ENCODE assay signal across 14 mouse cellular contexts in the genomic region with DNA sequence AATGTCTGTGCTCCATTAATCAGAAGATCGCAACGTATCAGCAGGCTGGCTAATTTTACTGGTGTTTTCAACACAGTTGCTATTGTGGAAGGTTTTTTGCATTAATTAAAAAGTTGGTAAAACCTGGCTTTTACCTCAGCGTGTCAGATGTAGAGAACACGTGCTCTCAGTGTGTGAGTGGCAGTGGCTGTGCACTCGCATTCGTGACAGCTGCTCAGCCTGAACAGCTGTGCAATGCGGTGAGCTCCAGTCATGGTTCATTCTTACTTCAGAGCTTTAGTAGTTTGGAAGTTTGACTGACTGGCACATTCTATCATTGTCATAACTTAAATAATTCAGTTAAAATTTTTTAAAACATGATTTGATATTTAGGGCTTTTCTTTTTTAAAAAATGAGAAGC. TPM values are rescaled to one million over a fixed set of nuclear protein-coding genes. Genes with fewer than 3 reads are reported as not detected.
DNase-seq lines count a peak whose midpoint lies in the region; ATAC-seq and TF ChIP-seq lines count a peak whose summit lies in the region.
"Not testable (repeated sequence)": the region's sequence is repeated elsewhere in the genome, so short reads cannot be mapped to it uniquely, and the experiment has no call there.
"Had no signal": no experiment of that assay in that cellular context is flagged by ENCODE, and none has a peak within 500 bp of the region (broad histone marks: within the 10 kb centered on the region; RNA-seq: fewer than 3 reads in every experiment).

No protein-coding gene starts in this region.

- not testable (repeated sequence) for H3K4me3 ChIP-seq in CH12.LX (replicated peaks in 1 of 3; ENCODE audit: low read depth in 2 of 3, low read length in 2 of 3, poor library complexity in 1 of 3); forebrain, embryonic 13.5 days; limb, embryonic 13.5 days; limb, embryonic 14.5 days (replicated peaks; ENCODE audit: low read length); myocyte

- not testable (repeated sequence) for TF ChIP-seq RAD21 in CH12.LX (IDR thresholded peaks at IDR 0.05; ENCODE audit: low read depth, low read length)

- dilution Hi-C loops in CH12.LX (cut with MboI; ENCODE audit: extremely low pct_ligation_motif_present, extremely low pct_unique_long_range_greater_than_20kb, low sequenced_read_pairs): not testable (repeated sequence)

- 88% methylated on average over 7 of the region's 7 CpGs for WGBS in forebrain, embryonic 13.5 days
- WGBS in limb, embryonic 13.5 days: 82% methylated on average over 7 of the region's 7 CpGs
- 77% methylated on average over 7 of the region's 7 CpGs for WGBS in limb, embryonic 14.5 days

- H3K9me3 ChIP-seq in CH12.LX (replicated peaks; ENCODE audit: low read length); forebrain, embryonic 13.5 days (replicated peaks); limb, embryonic 13.5 days; limb, embryonic 14.5 days (ENCODE audit: control insufficient read depth, low read length): not testable (repeated sequence)

- H3K9ac ChIP-seq in CH12.LX (ENCODE audit: insufficient read depth, low read depth); forebrain, embryonic 13.5 days; limb, embryonic 13.5 days; limb, embryonic 14.5 days (ENCODE audit: low read depth, low read length, severe bottlenecking): not testable (repeated sequence)

- in situ Hi-C loops in CH12.LX (cut with MboI; ENCODE audit: low pct_ligation_motif_present, low pct_unique_long_range_greater_than_20kb, low sequenced_read_pairs): not testable (repeated sequence)

- H3K27ac ChIP-seq in CH12.LX (ENCODE audit: insufficient read depth, low read depth): peak overlapping the region; percentile 57; the same call in 1 of the 2 replicates
- not testable (repeated sequence) for H3K27ac ChIP-seq in forebrain, embryonic 13.5 days; limb, embryonic 13.5 days; limb, embryonic 14.5 days (replicated peaks; ENCODE audit: low read depth, low read length)

- H3K4me2 ChIP-seq in CH12.LX (ENCODE audit: insufficient read depth, low read depth, poor library complexity, severe bottlenecking): peak overlapping the region; percentile 21; the same call in 1 of the 2 replicates
- H3K4me2 ChIP-seq in forebrain, embryonic 13.5 days; limb, embryonic 13.5 days (replicated peaks); limb, embryonic 14.5 days (replicated peaks; ENCODE audit: low read depth, low read length, severe bottlenecking); myocyte (ENCODE audit: low read depth): not testable (repeated sequence)

- H3K4me1 ChIP-seq in CH12.LX (ENCODE audit: control insufficient read depth in 1 of 2, insufficient read depth in 2 of 2): peaks cover 2 to 38% of the 10 kb centered on the region in 2 experiments; a peak in 3 of 4 replicates
- H3K4me1 ChIP-seq in forebrain, embryonic 13.5 days; limb, embryonic 13.5 days; limb, embryonic 14.5 days (ENCODE audit: control insufficient read depth, insufficient read depth, low read length): not testable (repeated sequence)

- DNase-seq in CH12.LX (ENCODE audit: extremely low read depth); limb, embryonic 14.5 days (ENCODE audit: low spot score): not testable (repeated sequence)

- TF ChIP-seq POLR2A in CH12.LX (IDR thresholded peaks at IDR 0.05; ENCODE audit: low read depth, low read length); limb, embryonic 14.5 days (IDR thresholded peaks at IDR 0.05; ENCODE audit: borderline replicate concordance, extremely low read depth, insufficient read depth, insufficient read length); myocyte (IDR thresholded peaks at IDR 0.05; ENCODE audit: insufficient read length, low read depth): not testable (repeated sequence)

- not testable (repeated sequence) for H3K27me3 ChIP-seq in CH12.LX (replicated peaks); forebrain, embryonic 13.5 days; limb, embryonic 13.5 days; limb, embryonic 14.5 days (ENCODE audit: control insufficient read depth, insufficient read depth, low read length); myocyte (ENCODE audit: control insufficient read depth, insufficient read depth, insufficient read length)

- H3ac ChIP-seq in myocyte (ENCODE audit: control insufficient read depth, insufficient read length): not testable (repeated sequence)

- 0 out of 2 replicates have a peak, but pooled peaks have one; percentile 16 for ATAC-seq in forebrain, embryonic 13.5 days
- peak; percentile 75; the same call in 1 of the 2 replicates for ATAC-seq in limb, embryonic 13.5 days (ENCODE audit: low FRiP score, low read depth)
- peak; percentile 80; the same call in 1 of the 2 replicates for ATAC-seq in limb, embryonic 14.5 days (ENCODE audit: low FRiP score, low read depth)

- not testable (repeated sequence) for TF ChIP-seq CTCF in CH12.LX (conservative IDR thresholded peaks at IDR 0.05 in 1 of 2, IDR thresholded peaks at IDR 0.05 in 1 of 2; ENCODE audit: low read depth in 2 of 2, low read length in 2 of 2)

- TF ChIP-seq EP300 in CH12.LX (IDR thresholded peaks at IDR 0.05; ENCODE audit: low read length): peak; percentile 37; the same call in 1 of the 2 replicates

- H3K36me3 ChIP-seq in CH12.LX (replicated peaks in 1 of 2; ENCODE audit: control insufficient read depth in 1 of 2, insufficient read depth in 1 of 2, low read length in 1 of 2) (peaks cover 24 to 52% of the 10 kb centered on the region in 2 experiments), myocyte (ENCODE audit: control insufficient read depth, insufficient read depth) (peaks cover 55% of the 10 kb centered on the region)
- peaks cover 33% of the 10 kb centered on the region for H3K36me3 ChIP-seq in forebrain, embryonic 13.5 days (ENCODE audit: poor library complexity, severe bottlenecking)
- H3K36me3 ChIP-seq in limb, embryonic 13.5 days: peaks cover 38% of the 10 kb centered on the region
- peaks cover 32% of the 10 kb centered on the region for H3K36me3 ChIP-seq in limb, embryonic 14.5 days (ENCODE audit: control insufficient read depth, insufficient read depth, low read length)

- not testable (repeated sequence) for H3K79me2 ChIP-seq in CH12.LX (replicated peaks; ENCODE audit: control insufficient read depth, extremely low read depth, insufficient read depth, poor library complexity, severe bottlenecking); myocyte (ENCODE audit: control insufficient read depth, insufficient read depth)

TF ChIP-seq in CH12.LX, 34 proteins besides CTCF, POLR2A, EP300 and RAD21:
- peak; percentile 76 for TF ChIP-seq ETS1 (conservative IDR thresholded peaks at IDR 0.05; ENCODE audit: low read depth, low read length)
- peak; percentile 76 for TF ChIP-seq MAX (IDR thresholded peaks at IDR 0.05; ENCODE audit: low read length)
- peak; percentile 89 for TF ChIP-seq BHLHE40 (IDR thresholded peaks at IDR 0.05; ENCODE audit: low read depth, low read length)
- TF ChIP-seq SIN3A (IDR thresholded peaks at IDR 0.05; ENCODE audit: low read length): peak; percentile 54; the same call in 1 of the 2 replicates
- TF ChIP-seq MEF2A (IDR thresholded peaks at IDR 0.05; ENCODE audit: borderline replicate concordance, low read depth, low read length): 0 out of 2 replicates have a peak, but pooled peaks have one; percentile 28
- peak; percentile 56; the same call in 1 of the 2 replicates for TF ChIP-seq TCF12 (IDR thresholded peaks at IDR 0.05; ENCODE audit: low read depth, low read length)
TF ChIP-seq in CH12.LX: peak in this region for 6; not testable (repeated sequence) for 28.

TF ChIP-seq in myocyte, 11 proteins besides CTCF, POLR2A, EP300 and RAD21:
- peak in 2 of 3 experiments; percentile 35 to 47 for TF ChIP-seq MYOD1 (IDR thresholded peaks at IDR 0.05; ENCODE audit: control insufficient read depth in 1 of 3, insufficient read length in 2 of 3, low read depth in 2 of 3)
- peak in 2 of 3 experiments; percentile 37 to 41 for TF ChIP-seq MYOG (IDR thresholded peaks at IDR 0.05; ENCODE audit: control insufficient read depth in 1 of 3, insufficient read depth in 1 of 3, insufficient read length in 2 of 3, low read depth in 2 of 3)

RNA-seq across cellular contexts. Expression of a gene that starts 16.2 kb away (rescaled TPM):
- total RNA-seq in CH12.LX (2012; rRNA removed) (63.6 and 76.6 TPM in 2 replicates), CH12.LX (2014; rRNA removed) (254 and 283 TPM in 2 replicates)
- polyA plus RNA-seq in CH12.LX (2012; ENCODE audit: insufficient read length, low read depth) (134 and 157 TPM in 2 replicates), myocyte (2012; fragmentation: generic; extraction: Trizol) (35.6 TPM)
- 21.8 and 22.2 TPM in 2 replicates for polyA plus RNA-seq in forebrain, embryonic 13.5 days (2015; fragmentation: Nextera tagmentation; extraction: Ambion mirVana)
- polyA plus RNA-seq in limb, embryonic 13.5 days (2015; fragmentation: Nextera tagmentation; extraction: Ambion mirVana): 14.1 and 14.9 TPM in 2 replicates
- 35.2 and 37.6 TPM in 2 replicates for polyA plus RNA-seq in limb, embryonic 14.5 days (2012; rRNA removed)
- 18.3 and 21.1 TPM in 2 replicates for polyA plus RNA-seq in limb, embryonic 14.5 days (2014; fragmentation: Nextera tagmentation; extraction: Ambion mirVana)

RNA-seq across cellular contexts. Expression of a gene that starts 44.3 kb away (rescaled TPM):
- total RNA-seq in CH12.LX (2012; rRNA removed): not detected in 2 replicates
- not detected in 2 replicates for total RNA-seq in CH12.LX (2014; rRNA removed)
- 0.11 TPM in 1 of 2 replicates, not detected in the other for polyA plus RNA-seq in CH12.LX (2012; ENCODE audit: insufficient read length, low read depth)
- polyA plus RNA-seq in forebrain, embryonic 13.5 days (2015; fragmentation: Nextera tagmentation; extraction: Ambion mirVana): 0.09 and 0.18 TPM in 2 replicates
- polyA plus RNA-seq in limb, embryonic 13.5 days (2015; fragmentation: Nextera tagmentation; extraction: Ambion mirVana): not detected in 2 replicates
- polyA plus RNA-seq in limb, embryonic 14.5 days (2012; rRNA removed): 0.09 and 0.21 TPM in 2 replicates
- not detected in 2 replicates for polyA plus RNA-seq in limb, embryonic 14.5 days (2014; fragmentation: Nextera tagmentation; extraction: Ambion mirVana)
- 0.20 TPM for polyA plus RNA-seq in myocyte (2012; fragmentation: generic; extraction: Trizol)
- total RNA-seq: adrenal gland, postnatal 14 days; adrenal gland, postnatal 25 days; adrenal gland, postnatal 4 days; ES-E14; G1E; MEL had no signal
- polyA plus RNA-seq: activated CD4-positive, CD25-positive, alpha-beta regulatory T cell, adult 4 months; adrenal gland, adult 2 months; CD4-positive, CD25-positive, alpha-beta regulatory T cell, adult 4 months; G1E had no signal

Comparison
In these comparisons a context has a peak if more than half of its experiments do, and no peak if none do; other contexts are left out.
1. ATAC-seq: peak in every context shown above with its lines; median percentile 80 in limb, embryonic 14.5 days; 75 in limb, embryonic 13.5 days; 16 in forebrain, embryonic 13.5 days.